Mouse (Mus musculus): ENCODE results near the gene Coro7. TPM values are rescaled to one million over a fixed set of nuclear protein-coding genes. Genes with fewer than 3 reads are reported as not detected.

Gene Coro7
- total RNA-seq, 2 experiments from 2014 or later = 88.4 to 100 TPM

- no peak for DNase-seq (ENCODE audit: low spot score in 2 of 2)
- intact Hi-C loops (cut with DNase I) = no loop called here
These were observed 45.9 kb downstream of the Coro7 start for GRCm38 (mm10) chr16:4633661-4634060.

- intact Hi-C loops (cut with DNase I) = no loop called here
- no peak for DNase-seq (ENCODE audit: low spot score in 2 of 2)
These were observed 47.5 kb downstream of the Coro7 start for GRCm38 (mm10) chr16:4632050-4632449.

GRCm38 (mm10) chr16:4629950-4630349, 49.6 kb downstream of the Coro7 start:
- intact Hi-C loops (cut with DNase I) = loop anchor here (1.0 kb wide), 1 partner anchor 37 kb away; no protein-coding TSS in a partner anchor
- peak; percentile 64 to 73 for DNase-seq (ENCODE audit: low spot score in 2 of 2)

GRCm38 (mm10) chr16:4628898-4629419, 50.6 kb downstream of the Coro7 start:
- DNase-seq (ENCODE audit: low spot score in 2 of 2) = no peak
- intact Hi-C loops (cut with DNase I) = no loop called here

GRCm38 (mm10) chr16:4627105-4627504, 52.5 kb downstream of the Coro7 start:
- no peak for DNase-seq (ENCODE audit: low spot score in 2 of 2)
- intact Hi-C loops (cut with DNase I) = no loop called here

- DNase-seq (ENCODE audit: low spot score in 2 of 2) = peak; percentile 90 to 92
- intact Hi-C loops (cut with DNase I) = no loop called here
These were observed 55.0 kb downstream of the Coro7 start, which contains the start of gene Pam16 for GRCm38 (mm10) chr16:4624481-4625110. Gene Pam16, minus strand, starts transcription at chr16:4624988.

GRCm38 (mm10) chr16:4624074-4624473, 55.5 kb downstream of the Coro7 start:
- DNase-seq (ENCODE audit: low spot score in 2 of 2) = no peak
- intact Hi-C loops (cut with DNase I) = no loop called here

GRCm38 (mm10) chr16:4616829-4617228, 62.7 kb downstream of the Coro7 start:
- no peak for DNase-seq (ENCODE audit: low spot score in 2 of 2)
- intact Hi-C loops (cut with DNase I) = no loop called here

GRCm38 (mm10) chr16:4615297-4615696, 64.3 kb downstream of the Coro7 start:
- intact Hi-C loops (cut with DNase I) = no loop called here

GRCm38 (mm10) chr16:4614639-4615038, 64.9 kb downstream of the Coro7 start:
- no peak for DNase-seq (ENCODE audit: low spot score in 2 of 2)
- intact Hi-C loops (cut with DNase I) = no loop called here

More at GRCm38 (mm10) chr16:4615297-4615696, 64.3 kb downstream of the Coro7 start:
- DNase-seq (ENCODE audit: low spot score in 2 of 2) = no peak

GRCm38 (mm10) chr16:4613736-4614135, 65.8 kb downstream of the Coro7 start:
- no peak for DNase-seq (ENCODE audit: low spot score in 2 of 2)
- intact Hi-C loops (cut with DNase I) = no loop called here

GRCm38 (mm10) chr16:4611676-4612075, 67.9 kb downstream of the Coro7 start:
- intact Hi-C loops (cut with DNase I) = no loop called here
- DNase-seq (ENCODE audit: low spot score in 2 of 2) = no peak

- intact Hi-C loops (cut with DNase I) = no loop called here
These were observed 68.4 kb downstream of the Coro7 start for GRCm38 (mm10) chr16:4611193-4611592.

GRCm38 (mm10) chr16:4608532-4609059, 71.0 kb downstream of the Coro7 start:
- DNase-seq (ENCODE audit: low spot score in 2 of 2) = no peak
- intact Hi-C loops (cut with DNase I) = loop anchor here (2.0 to 5.0 kb wide), 2 partner anchors 58 to 121 kb away; no protein-coding TSS in a partner anchor

More at GRCm38 (mm10) chr16:4611193-4611592, 68.4 kb downstream of the Coro7 start:
- no peak for DNase-seq (ENCODE audit: low spot score in 2 of 2)

GRCm38 (mm10) chr16:4607818-4608531, 71.6 kb downstream of the Coro7 start:
- intact Hi-C loops (cut with DNase I) = loop anchor here (1.0 to 5.0 kb wide), 3 partner anchors 40 to 121 kb away; no protein-coding TSS in a partner anchor
- peak; percentile 78 for DNase-seq (ENCODE audit: low spot score in 2 of 2)

- no peak for DNase-seq (ENCODE audit: low spot score in 2 of 2)
- intact Hi-C loops (cut with DNase I) = loop anchor here (1.0 to 5.0 kb wide), 2 partner anchors 38 to 119 kb away; no protein-coding TSS in a partner anchor
These were observed 73.0 kb downstream of the Coro7 start for GRCm38 (mm10) chr16:4606431-4607084.

GRCm38 (mm10) chr16:4605514-4606131, 74.0 kb downstream of the Coro7 start:
- no peak for DNase-seq (ENCODE audit: low spot score in 2 of 2)
- intact Hi-C loops (cut with DNase I) = loop anchor here (5.0 kb wide), 1 partner anchor 118 kb away; no protein-coding TSS in a partner anchor

GRCm38 (mm10) chr16:4604293-4604837, 75.2 kb downstream of the Coro7 start:
- DNase-seq (ENCODE audit: low spot score in 2 of 2) = no peak
- intact Hi-C loops (cut with DNase I) = no loop called here

GRCm38 (mm10) chr16:4603453-4603837, 76.1 kb downstream of the Coro7 start:
- DNase-seq (ENCODE audit: low spot score in 2 of 2) = no peak
- intact Hi-C loops (cut with DNase I) = no loop called here

Data from left cerebral cortex, postnatal 36 days (tissue).